Mouse (Mus musculus): ENCODE measurements around the gene Irgc1.

DNA sequence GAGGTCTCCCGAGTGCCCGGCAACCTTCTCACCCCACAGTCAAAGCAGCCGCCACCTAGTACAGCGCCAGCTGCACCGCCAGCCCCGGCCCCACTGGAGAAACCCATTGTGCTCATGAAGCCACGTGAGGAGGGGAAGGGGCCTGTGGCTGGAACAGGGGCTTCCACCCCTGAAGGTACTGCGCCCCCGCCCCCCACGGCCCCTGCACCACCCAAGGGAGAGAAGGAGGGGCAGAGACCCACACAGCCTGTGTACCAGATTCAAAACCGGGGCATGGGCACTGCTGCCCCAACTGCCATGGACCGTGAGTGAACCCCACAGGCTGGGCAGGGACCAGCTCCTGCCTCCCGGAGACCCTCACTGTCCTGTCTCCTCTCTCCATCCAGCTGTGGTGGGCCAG lies 46.4 kb downstream of the Irgc1 start:
- TF ChIP-seq GATA1 (IDR thresholded peaks at IDR 0.05; ENCODE audit: low read length) (no peak), TAL1 (IDR thresholded peaks at IDR 0.05; ENCODE audit: low read length) (no peak)

Measured in erythroblast, embryonic 14.5 days (primary cell).